Mouse (Mus musculus) liver, adult 10 weeks (tissue): ENCODE results near the gene Gm8108. TPM values are rescaled to one million over a fixed set of nuclear protein-coding genes. Genes with fewer than 3 reads are reported as not detected.

ENCODE experiments used
- polyA plus RNA-seq: library from polyadenylated mRNA; stranded (reverse); fragments of 350-450 nt; fragmentation: Illumina TruSeq; extraction: RNeasy Lipid Tissue Mini Kit (QIAGEN cat#74804); gene quantifications from one replicate; pipeline ENCODE4 v1.2.3, GENCODE M21; 2014; ENCODE audit warnings: low read depth, low replicate concordance

Gene Gm8108
- polyA plus RNA-seq: not detected

GRCm38 (mm10) chr14:4110426-4110825, at the start of gene Gm8108:
Gene Gm8108 (plus strand): TSS chr14:4110526.

GRCm38 (mm10) chr14:4083820-4084219, 26.5 kb upstream of the Gm8108 start, which contains the start of gene Gm3115:
Gene Gm3115 (plus strand): TSS chr14:4084120.

GRCm38 (mm10) chr14:4164730-4165129, 54.4 kb downstream of the Gm8108 start, which contains the start of gene Gm3127:
Gene Gm3127 (plus strand): TSS chr14:4165030.

Other genes with a start within 250 kb of the Gm8108 start
- gene Gm2916, start 226.4 kb upstream of the Gm8108 start, polyA plus RNA-seq: not detected
- gene Gm3029, start 178.8 kb upstream of the Gm8108 start, polyA plus RNA-seq: not detected
- not detected for gene Gm3095, start 147.0 kb upstream of the Gm8108 start, polyA plus RNA-seq
- gene Gm3099, start 112.1 kb upstream of the Gm8108 start, polyA plus RNA-seq: not detected
- gene Gm5796, start 86.6 kb upstream of the Gm8108 start, polyA plus RNA-seq: not detected
- gene Gm3115, start 26.4 kb upstream of the Gm8108 start, polyA plus RNA-seq: not detected
- not detected for gene Gm3127, start 54.5 kb downstream of the Gm8108 start, polyA plus RNA-seq
- not detected for gene Gm2974, start 72.0 kb downstream of the Gm8108 start, polyA plus RNA-seq
- not detected for gene Gm3138, start 139.1 kb downstream of the Gm8108 start, polyA plus RNA-seq
- not detected for gene Gm3149, start 206.8 kb downstream of the Gm8108 start, polyA plus RNA-seq
- not detected for gene 2610042L04Rik, start 224.2 kb downstream of the Gm8108 start, polyA plus RNA-seq